Mouse (Mus musculus) hindbrain, embryonic 13.5 days (tissue): ENCODE results near the gene Alkbh5. TPM values are rescaled to one million over a fixed set of nuclear protein-coding genes. Genes with fewer than 3 reads are reported as not detected.
"Not testable (repeated sequence)": the region's sequence is repeated elsewhere in the genome, so short reads cannot be mapped to it uniquely, and the experiment has no call there.

Experiments
- ATAC-seq: fragments of 200-750 bp; cut with Nextera tagmentation; 2 replicates; pipeline ENCODE4 v1.8.0; 2017; ENCODE audit warnings: moderate TSS enrichment; ENCODE audit not compliant: low FRiP score
- H3K27ac ChIP-seq: fragments of 300-500 bp; sonication (generic); 2 replicates; pipeline ENCODE4 v1.5.1; 2015; ENCODE audit warnings: inconsistent platforms, mild to moderate bottlenecking, moderate library complexity
- H3K27me3 ChIP-seq: fragments of 300-500 bp; sonication (generic); 2 replicates; pipeline ENCODE4 v1.6.1; 2015; ENCODE audit warnings: mild to moderate bottlenecking, inconsistent platforms
- H3K36me3 ChIP-seq: fragments of 300-500 bp; sonication (generic); 2 replicates; pipeline ENCODE4 v1.6.1; 2015; ENCODE audit warnings: mild to moderate bottlenecking, inconsistent platforms
- H3K4me1 ChIP-seq: fragments of 300-500 bp; sonication (generic); replicated peaks from 2 replicates; pipeline ENCODE4 v1.6.1; 2015; ENCODE audit warnings: inconsistent platforms
- H3K4me2 ChIP-seq: fragments of 300-500 bp; sonication (generic); 2 replicates; pipeline ENCODE4 v1.6.1; 2015; ENCODE audit warnings: inconsistent platforms, mild to moderate bottlenecking, moderate library complexity
- H3K4me3 ChIP-seq: fragments of 300-500 bp; sonication (generic); 2 replicates; pipeline ENCODE4 v1.5.1; 2015; ENCODE audit warnings: mild to moderate bottlenecking, inconsistent platforms
- H3K9ac ChIP-seq: fragments of 300-500 bp; sonication (generic); 2 replicates; pipeline ENCODE4 v1.6.1; 2015; ENCODE audit warnings: mild to moderate bottlenecking, inconsistent platforms
- H3K9me3 ChIP-seq: fragments of 300-500 bp; sonication (generic); 2 replicates; pipeline ENCODE4 v1.6.1; 2016; ENCODE audit warnings: inconsistent platforms
- WGBS: fragments of 180-500 bp; shearing (Covaris S2); methylation state at CpG from one replicate; pipeline ENCODE4 v1.1.7; 2015; 5-methylcytosine and 5-hydroxymethylcytosine counted together
- polyA plus RNA-seq: library from polyadenylated mRNA; unstranded; fragments of >200 nt; fragmentation: Nextera tagmentation; extraction: Ambion mirVana; gene quantifications from 2 replicates; pipeline ENCODE4 v1.2.1, GENCODE M21; 2015

Alkbh5 gene
- polyA plus RNA-seq, 1 experiment from 2014 or later = 23.5 TPM

GRCm38 (mm10) chr11:60553091-60553490, 16.9 kb downstream of the Alkbh5 start:
- H3K4me2 ChIP-seq = no peak overlapping the region
- H3K36me3 ChIP-seq = peaks cover 88% of the 10 kb centered on the region
- H3K4me1 ChIP-seq = no peaks in the 10 kb centered on the region
- H3K9ac ChIP-seq = no peak overlapping the region
- no peak overlapping the region for H3K4me3 ChIP-seq
- H3K9me3 ChIP-seq = no peaks in the 10 kb centered on the region
- H3K27me3 ChIP-seq = no peaks in the 10 kb centered on the region
- no peak overlapping the region for H3K27ac ChIP-seq
- no peak for ATAC-seq

GRCm38 (mm10) chr11:60557675-60558074, 21.5 kb downstream of the Alkbh5 start:
- Histone ChIP-seq H3K27me3 (no peaks in the 10 kb centered on the region), H3K27ac (no peak overlapping the region), H3K4me1 (no peaks in the 10 kb centered on the region), H3K4me2 (no peak overlapping the region), H3K36me3 (peaks cover 49% of the 10 kb centered on the region), H3K4me3 (no peak overlapping the region), H3K9me3 (no peaks in the 10 kb centered on the region), H3K9ac (no peak overlapping the region)
- ATAC-seq = no peak
- WGBS = 97% methylated on average over 3 of the region's 3 CpGs

DNA sequence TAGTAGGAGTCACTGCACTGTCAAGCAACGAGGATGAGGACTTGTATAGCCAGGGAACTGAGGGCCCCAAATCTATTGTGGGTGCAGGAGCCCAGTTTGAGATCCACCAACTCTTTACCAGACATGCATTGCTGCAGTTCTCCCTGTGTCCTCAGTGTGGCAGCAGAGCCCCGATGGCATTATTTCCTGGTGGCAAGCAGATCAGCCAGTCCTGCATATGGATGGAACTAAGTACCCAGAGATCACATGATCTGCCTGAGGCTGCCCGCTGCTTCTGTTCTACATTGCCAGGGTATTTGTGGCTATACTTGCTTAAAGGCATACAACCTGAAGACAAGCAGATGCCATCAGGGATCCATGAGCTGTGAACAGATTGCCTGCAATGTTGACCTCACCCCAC, 23.2 kb downstream of the Alkbh5 start:
- Histone ChIP-seq H3K9me3 (no peaks in the 10 kb centered on the region), H3K9ac (no peak overlapping the region), H3K4me3 (no peak overlapping the region), H3K27me3 (no peaks in the 10 kb centered on the region), H3K27ac (no peak overlapping the region), H3K4me2 (no peak overlapping the region), H3K4me1 (no peaks in the 10 kb centered on the region), H3K36me3 (peaks cover 32% of the 10 kb centered on the region)
- peak; percentile 46; the same call in 1 of the 2 replicates for ATAC-seq
- WGBS = 14% methylated on average over 3 of the region's 3 CpGs

GRCm38 (mm10) chr11:60574006-60574405, 37.8 kb downstream of the Alkbh5 start:
- H3K4me2 ChIP-seq, H3K9me3 ChIP-seq, H3K4me3 ChIP-seq, H3K27me3 ChIP-seq, H3K9ac ChIP-seq, H3K4me1 ChIP-seq, H3K27ac ChIP-seq, H3K36me3 ChIP-seq, ATAC-seq: not testable (repeated sequence)
- WGBS = 80% methylated on average over 12 of the region's 12 CpGs

Other genes with a start within 250 kb of the Alkbh5 start
- 54.5 and 59.2 TPM in 2 replicates for gene Tom1l2, start 183.5 kb upstream of the Alkbh5 start, polyA plus RNA-seq
- 6.3 and 7.9 TPM in 2 replicates for gene Drc3, start 183.1 kb upstream of the Alkbh5 start, polyA plus RNA-seq
- gene Gid4, start 119.2 kb upstream of the Alkbh5 start, polyA plus RNA-seq = 20.7 and 21.7 TPM in 2 replicates
- 39.6 and 46.6 TPM in 2 replicates for gene Atpaf2, start 117.9 kb upstream of the Alkbh5 start, polyA plus RNA-seq
- gene Drg2, start 81.8 kb upstream of the Alkbh5 start, polyA plus RNA-seq = 86.5 and 92.2 TPM in 2 replicates
- 0.14 TPM in 2 replicates for gene Myo15, start 67.0 kb upstream of the Alkbh5 start, polyA plus RNA-seq
- 61.0 and 61.2 TPM in 2 replicates for gene Llgl1, start 163.3 kb downstream of the Alkbh5 start, polyA plus RNA-seq
- 64.7 and 68.2 TPM in 2 replicates for gene Flii, start 190.9 kb downstream of the Alkbh5 start, polyA plus RNA-seq
- 21.2 and 22.4 TPM in 2 replicates for gene Mief2, start 192.0 kb downstream of the Alkbh5 start, polyA plus RNA-seq
- 10.3 and 10.4 TPM in 2 replicates for gene Top3a, start 241.0 kb downstream of the Alkbh5 start, polyA plus RNA-seq
- gene Smcr8, start 241.1 kb downstream of the Alkbh5 start, polyA plus RNA-seq = 5.9 and 6.5 TPM in 2 replicates